In the genomic region with DNA sequence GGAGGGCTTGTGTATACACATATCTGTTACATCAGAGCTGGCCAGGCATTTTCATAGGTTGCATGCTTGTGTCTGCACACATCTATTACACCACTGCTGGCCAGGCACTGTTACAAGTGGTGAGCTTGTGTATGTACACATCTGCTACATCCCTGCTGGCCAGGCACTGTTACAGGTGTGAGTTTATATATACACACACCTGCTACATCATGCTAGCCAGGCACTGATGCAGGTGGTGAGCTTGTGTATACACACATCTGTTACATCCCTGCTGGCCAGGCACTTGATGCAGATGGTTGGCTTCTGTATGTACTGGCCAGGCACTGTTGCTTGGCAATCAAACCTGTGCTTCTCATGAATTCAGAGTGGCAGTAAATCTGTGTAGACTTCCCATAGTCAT, we compare ENCODE assay signal across 19 mouse cellular contexts.
A peak's percentile ranks its signal among the peaks of the same experiment; 100 is the strongest.
DNase-seq lines count a peak whose midpoint lies in the region; ATAC-seq and TF ChIP-seq lines count a peak whose summit lies in the region.
"Had no signal": no experiment of that assay in that cellular context is flagged by ENCODE, and none has a peak within 500 bp of the region (broad histone marks: within the 10 kb centered on the region; RNA-seq: fewer than 3 reads in every experiment).

No protein-coding gene starts in this region.

- TF ChIP-seq EP300 in lung, postnatal 0 days (IDR thresholded peaks at IDR 0.05) = no peak

- no peaks in the 10 kb centered on the region for H3K9me3 ChIP-seq in hindbrain, embryonic 14.5 days (ENCODE audit: control insufficient read depth, low read length)
- H3K9me3 ChIP-seq in hindbrain, embryonic 12.5 days (replicated peaks) = no peaks in the 10 kb centered on the region
- H3K9me3 ChIP-seq in midbrain, embryonic 13.5 days = no peaks in the 10 kb centered on the region
- H3K9me3 ChIP-seq in midbrain, embryonic 14.5 days (ENCODE audit: control insufficient read depth, low read length) = no peaks in the 10 kb centered on the region
- no peaks in the 10 kb centered on the region for H3K9me3 ChIP-seq in limb, embryonic 13.5 days
- H3K9me3 ChIP-seq in lung, postnatal 0 days (ENCODE audit: low read length) = no peaks in the 10 kb centered on the region
- H3K9me3 ChIP-seq: embryonic facial prominence, embryonic 10.5 days; heart, embryonic 13.5 days; kidney, embryonic 15.5 days; liver, embryonic 12.5 days; midbrain, embryonic 12.5 days had no signal

- no peak overlapping the region for H3K27ac ChIP-seq in hindbrain, embryonic 14.5 days
- H3K27ac ChIP-seq in hindbrain, embryonic 12.5 days = no peak overlapping the region
- H3K27ac ChIP-seq in midbrain, embryonic 13.5 days = no peak overlapping the region
- no peak overlapping the region for H3K27ac ChIP-seq in midbrain, embryonic 14.5 days (replicated peaks; ENCODE audit: low read depth, low read length)
- H3K27ac ChIP-seq in limb, embryonic 13.5 days = no peak overlapping the region
- H3K27ac ChIP-seq in lung, postnatal 0 days (ENCODE audit: low read length) = no peak overlapping the region
- H3K27ac ChIP-seq: embryonic facial prominence, embryonic 10.5 days; heart, embryonic 13.5 days; kidney, embryonic 15.5 days; liver, embryonic 12.5 days; midbrain, embryonic 12.5 days had no signal

- H3K4me2 ChIP-seq in hindbrain, embryonic 14.5 days (replicated peaks) = no peak overlapping the region
- no peak overlapping the region for H3K4me2 ChIP-seq in hindbrain, embryonic 12.5 days (replicated peaks)
- H3K4me2 ChIP-seq in midbrain, embryonic 13.5 days (replicated peaks) = no peak overlapping the region
- no peak overlapping the region for H3K4me2 ChIP-seq in midbrain, embryonic 14.5 days (ENCODE audit: low read length)
- no peak overlapping the region for H3K4me2 ChIP-seq in limb, embryonic 13.5 days (replicated peaks)
- no peak overlapping the region for H3K4me2 ChIP-seq in lung, postnatal 0 days (replicated peaks; ENCODE audit: low read depth, low read length)
- H3K4me2 ChIP-seq: heart, embryonic 13.5 days; kidney, embryonic 15.5 days; liver, embryonic 12.5 days; midbrain, embryonic 12.5 days had no signal

- DNase-seq in hindbrain, embryonic 14.5 days (ENCODE audit: low spot score) = no peak
- DNase-seq in midbrain, embryonic 14.5 days = no peak
- peak; percentile 21 for DNase-seq in forelimb bud, embryonic 11.5 days (ENCODE audit: low read depth, low spot score)
- no peak for DNase-seq in lung, postnatal 0 days (ENCODE audit: low spot score)
- DNase-seq: adrenal gland, adult 2 months; cerebellum, adult 8-10 months; kidney, postnatal 4 days; layer of hippocampus, postnatal 36 days; lung, adult 2 months; lung, postnatal 36 days; right cerebral cortex, adult 18-20 months had no signal

- ATAC-seq in hindbrain, embryonic 14.5 days (ENCODE audit: low FRiP score) = peak; percentile 40; the same call in 1 of the 2 replicates
- no peak for ATAC-seq in hindbrain, embryonic 12.5 days (ENCODE audit: low FRiP score)
- ATAC-seq in midbrain, embryonic 13.5 days = 0 out of 2 replicates have a peak, but pooled peaks have one; percentile 48
- no peak for ATAC-seq in midbrain, embryonic 14.5 days (ENCODE audit: low FRiP score, low TSS enrichment)
- 0 out of 2 replicates have a peak, but pooled peaks have one; percentile 36 for ATAC-seq in limb, embryonic 13.5 days (ENCODE audit: low FRiP score, low read depth)
- ATAC-seq in lung, postnatal 0 days = no peak
- ATAC-seq: liver, embryonic 12.5 days had no signal

- no peak overlapping the region for H3K4me3 ChIP-seq in hindbrain, embryonic 14.5 days (replicated peaks; ENCODE audit: low read length)
- H3K4me3 ChIP-seq in hindbrain, embryonic 12.5 days = no peak overlapping the region
- no peak overlapping the region for H3K4me3 ChIP-seq in midbrain, embryonic 13.5 days (replicated peaks)
- no peak overlapping the region for H3K4me3 ChIP-seq in midbrain, embryonic 14.5 days (replicated peaks; ENCODE audit: low read depth, low read length)
- H3K4me3 ChIP-seq in limb, embryonic 13.5 days = no peak overlapping the region
- H3K4me3 ChIP-seq in lung, postnatal 0 days (ENCODE audit: low read depth, low read length) = no peak overlapping the region
- H3K4me3 ChIP-seq: embryonic facial prominence, embryonic 10.5 days; heart, embryonic 13.5 days; kidney, embryonic 15.5 days; liver, embryonic 12.5 days; midbrain, embryonic 12.5 days had no signal

- H3K9ac ChIP-seq in hindbrain, embryonic 14.5 days = no peak overlapping the region
- H3K9ac ChIP-seq in hindbrain, embryonic 12.5 days = no peak overlapping the region
- H3K9ac ChIP-seq in midbrain, embryonic 13.5 days (replicated peaks) = no peak overlapping the region
- no peak overlapping the region for H3K9ac ChIP-seq in midbrain, embryonic 14.5 days (replicated peaks; ENCODE audit: low read length)
- no peak overlapping the region for H3K9ac ChIP-seq in limb, embryonic 13.5 days
- no peak overlapping the region for H3K9ac ChIP-seq in lung, postnatal 0 days (replicated peaks; ENCODE audit: low read depth)
- H3K9ac ChIP-seq: heart, embryonic 13.5 days; kidney, embryonic 15.5 days; liver, embryonic 12.5 days; midbrain, embryonic 12.5 days had no signal

- H3K27me3 ChIP-seq in hindbrain, embryonic 14.5 days (ENCODE audit: control insufficient read depth, insufficient read depth, low read length) = no peaks in the 10 kb centered on the region
- H3K27me3 ChIP-seq in hindbrain, embryonic 12.5 days = no peaks in the 10 kb centered on the region
- H3K27me3 ChIP-seq in midbrain, embryonic 13.5 days = no peaks in the 10 kb centered on the region
- no peaks in the 10 kb centered on the region for H3K27me3 ChIP-seq in midbrain, embryonic 14.5 days (ENCODE audit: control insufficient read depth, insufficient read depth, low read length)
- no peaks in the 10 kb centered on the region for H3K27me3 ChIP-seq in limb, embryonic 13.5 days
- H3K27me3 ChIP-seq in lung, postnatal 0 days (replicated peaks; ENCODE audit: insufficient read depth, low read length) = no peaks in the 10 kb centered on the region
- H3K27me3 ChIP-seq: heart, embryonic 13.5 days; kidney, embryonic 15.5 days; liver, embryonic 12.5 days; midbrain, embryonic 12.5 days had no signal

- no peaks in the 10 kb centered on the region for H3K4me1 ChIP-seq in hindbrain, embryonic 14.5 days (replicated peaks; ENCODE audit: control insufficient read depth, insufficient read depth, low read length)
- 0 out of 2 replicates have a peak, but pooled peaks cover 3% of the 10 kb centered on the region for H3K4me1 ChIP-seq in hindbrain, embryonic 12.5 days
- H3K4me1 ChIP-seq in midbrain, embryonic 13.5 days (replicated peaks) = peaks cover 8% of the 10 kb centered on the region
- no peaks in the 10 kb centered on the region for H3K4me1 ChIP-seq in midbrain, embryonic 14.5 days (ENCODE audit: control insufficient read depth, insufficient read depth, low read length)
- no peaks in the 10 kb centered on the region for H3K4me1 ChIP-seq in limb, embryonic 13.5 days
- no peaks in the 10 kb centered on the region for H3K4me1 ChIP-seq in lung, postnatal 0 days (ENCODE audit: insufficient read depth, low read depth, low read length)
- H3K4me1 ChIP-seq: heart, embryonic 13.5 days; liver, embryonic 12.5 days; midbrain, embryonic 12.5 days had no signal

- H3K36me3 ChIP-seq in hindbrain, embryonic 14.5 days (replicated peaks; ENCODE audit: control insufficient read depth, insufficient read depth) = no peaks in the 10 kb centered on the region
- no peaks in the 10 kb centered on the region; the same call in 1 of the 2 replicates for H3K36me3 ChIP-seq in hindbrain, embryonic 12.5 days
- 0 out of 2 replicates have a peak, but pooled peaks cover 5% of the 10 kb centered on the region for H3K36me3 ChIP-seq in midbrain, embryonic 13.5 days
- H3K36me3 ChIP-seq in midbrain, embryonic 14.5 days (ENCODE audit: control insufficient read depth, insufficient read depth, low read length) = no peaks in the 10 kb centered on the region
- no peaks in the 10 kb centered on the region for H3K36me3 ChIP-seq in limb, embryonic 13.5 days
- H3K36me3 ChIP-seq in lung, postnatal 0 days (ENCODE audit: insufficient read depth, low read length) = no peaks in the 10 kb centered on the region
- H3K36me3 ChIP-seq: heart, embryonic 13.5 days; kidney, embryonic 15.5 days; liver, embryonic 12.5 days; midbrain, embryonic 12.5 days had no signal

- TF ChIP-seq CTCF in lung, postnatal 0 days (IDR thresholded peaks at IDR 0.05) = no peak

Comparison
In these comparisons a context has a peak if more than half of its experiments do, and no peak if none do; other contexts are left out.
1. ATAC-seq: peak in hindbrain, embryonic 14.5 days (single experiment), midbrain, embryonic 13.5 days (single experiment) and limb, embryonic 13.5 days (single experiment); none in hindbrain, embryonic 12.5 days (single experiment), midbrain, embryonic 14.5 days (single experiment) and lung, postnatal 0 days (single experiment).